Mouse (Mus musculus) hindbrain, embryonic 15.5 days (tissue): ENCODE measurements at regions not wholly inside any gene's neighbourhood (a gene's known extent, or its start where the extent isn't known, plus 50 kb on each side); places are given as distances from the start of the nearest gene placed in this dataset.
A peak's percentile ranks its signal among the peaks of the same experiment; 100 is the strongest.

Source experiments
- ATAC-seq: fragments of 200-750 bp; cut with Nextera tagmentation; 2 replicates; pipeline ENCODE4 v1.8.0; 2017; ENCODE audit warnings: low read depth, moderate number of reproducible peaks, moderate TSS enrichment; ENCODE audit not compliant: low FRiP score
- H3K27ac ChIP-seq: fragments of 300-500 bp; sonication (generic); replicated peaks from 2 replicates; pipeline ENCODE4 v1.5.1; 2015; ENCODE audit warnings: mild to moderate bottlenecking, inconsistent platforms
- H3K27me3 ChIP-seq: fragments of 300-500 bp; sonication (generic); 2 replicates; pipeline ENCODE4 v1.6.1; 2015; ENCODE audit warnings: control low read depth, inconsistent platforms
- H3K36me3 ChIP-seq: fragments of 300-500 bp; sonication (generic); 2 replicates; pipeline ENCODE4 v1.6.1; 2015; ENCODE audit warnings: control low read depth, inconsistent platforms
- H3K4me1 ChIP-seq: fragments of 300-500 bp; sonication (generic); replicated peaks from 2 replicates; pipeline ENCODE4 v1.6.1; 2015; ENCODE audit warnings: control low read depth, inconsistent platforms
- H3K4me2 ChIP-seq: fragments of 300-500 bp; sonication (generic); 2 replicates; pipeline ENCODE4 v1.6.1; 2015; ENCODE audit warnings: moderate library complexity, mild to moderate bottlenecking, inconsistent platforms
- H3K4me3 ChIP-seq: fragments of 300-500 bp; sonication (generic); 2 replicates; pipeline ENCODE4 v1.5.1; 2015; ENCODE audit warnings: mild to moderate bottlenecking, inconsistent platforms
- H3K9ac ChIP-seq: fragments of 300-500 bp; sonication (generic); 2 replicates; pipeline ENCODE4 v1.6.1; 2015; ENCODE audit warnings: inconsistent platforms
- H3K9me3 ChIP-seq: fragments of 300-500 bp; sonication (generic); 2 replicates; pipeline ENCODE4 v1.6.1; 2016; ENCODE audit warnings: control low read depth, inconsistent platforms
- WGBS: fragments of 180-500 bp; shearing (Covaris S2); methylation state at CpG from one replicate; pipeline ENCODE4 v1.1.7; 2015; 5-methylcytosine and 5-hydroxymethylcytosine counted together

DNA sequence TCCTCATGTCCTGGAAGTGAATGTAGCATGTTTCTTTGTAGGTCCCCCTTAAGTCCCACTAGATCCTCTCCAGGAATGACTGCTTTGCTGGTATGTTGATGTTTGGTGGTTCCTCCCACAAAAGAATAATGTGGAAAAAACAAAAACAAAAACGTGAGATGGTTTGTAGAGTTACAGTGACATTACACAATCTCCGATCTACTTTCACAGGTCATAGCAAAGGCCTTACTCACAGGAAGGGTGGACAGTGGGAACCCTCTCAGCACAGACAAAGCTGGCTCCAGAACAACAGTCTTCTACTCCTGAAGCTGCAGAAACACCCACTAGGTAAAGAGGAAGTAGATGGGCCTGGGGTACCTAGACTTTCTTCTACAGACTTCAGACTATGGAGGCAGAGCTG lies 122.2 kb downstream of the Cog6 start:
- 85% methylated on average over 2 of the region's 2 CpGs for WGBS
- H3K4me3 ChIP-seq: no peak overlapping the region
- no peak overlapping the region for H3K27ac ChIP-seq
- H3K4me2 ChIP-seq: no peak overlapping the region
- ATAC-seq: no peak
- no peaks in the 10 kb centered on the region for H3K27me3 ChIP-seq
- H3K9ac ChIP-seq: no peak overlapping the region
- H3K4me1 ChIP-seq: no peaks in the 10 kb centered on the region
- H3K36me3 ChIP-seq: no peaks in the 10 kb centered on the region
- H3K9me3 ChIP-seq: no peaks in the 10 kb centered on the region

DNA sequence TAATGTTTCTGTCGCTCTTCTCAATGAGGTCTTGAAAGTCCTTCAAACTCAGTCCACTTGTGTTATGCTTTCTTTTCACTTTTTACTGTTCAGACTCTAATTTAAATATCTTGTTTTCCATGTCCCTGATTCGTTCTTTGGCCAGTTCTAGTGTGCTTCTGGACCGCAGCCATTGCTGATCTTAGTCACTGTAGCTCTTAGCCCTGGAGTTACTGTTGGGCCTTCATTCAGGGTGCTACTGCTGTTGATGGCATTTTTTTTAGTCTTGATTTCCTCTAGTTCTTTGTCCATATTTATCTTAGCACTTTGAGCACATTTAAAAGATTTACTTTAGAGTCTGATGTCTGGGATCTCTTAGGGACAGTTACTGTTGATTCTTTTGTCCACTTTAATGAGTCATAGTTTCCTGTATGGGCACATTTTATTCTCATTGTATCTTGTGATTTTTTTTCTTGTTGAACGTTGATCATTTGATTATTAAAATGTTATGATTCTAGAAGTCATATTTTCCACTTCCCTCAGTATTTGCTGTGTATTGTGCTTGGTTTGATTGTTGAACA lies 127.8 kb downstream of the Cog6 start:
- Histone ChIP-seq H3K4me1 (no peaks in the 10 kb centered on the region), H3K27me3 (no peaks in the 10 kb centered on the region), H3K27ac (no peak overlapping the region), H3K4me3 (no peak overlapping the region), H3K36me3 (no peaks in the 10 kb centered on the region), H3K9ac (no peak overlapping the region), H3K9me3 (no peaks in the 10 kb centered on the region), H3K4me2 (no peak overlapping the region)
- no peak for ATAC-seq
- WGBS: 81% methylated on average over 4 of the region's 4 CpGs

DNA sequence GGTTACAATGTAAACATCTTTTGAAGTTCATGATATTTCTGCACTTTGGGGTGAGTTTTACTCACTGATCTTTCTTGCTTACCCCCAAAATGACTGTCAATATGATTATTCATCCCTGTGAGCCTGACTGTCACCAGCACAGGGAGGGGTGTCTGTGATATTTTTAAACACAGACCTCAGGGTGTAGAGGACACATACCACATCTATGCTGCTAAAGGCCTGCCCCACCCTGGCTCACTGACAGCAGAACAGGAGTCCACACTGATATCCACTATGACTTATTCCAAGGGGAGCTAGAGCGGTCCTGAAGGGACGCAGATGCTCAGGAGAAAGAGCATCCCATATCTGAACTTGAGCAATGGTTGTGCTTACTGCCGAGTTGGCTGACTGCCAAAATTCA lies 135.1 kb downstream of the Cog6 start:
- H3K9me3 ChIP-seq: no peaks in the 10 kb centered on the region
- 97% methylated on average over 3 of the region's 3 CpGs for WGBS
- no peak for ATAC-seq
- no peaks in the 10 kb centered on the region for H3K27me3 ChIP-seq
- no peaks in the 10 kb centered on the region for H3K36me3 ChIP-seq
- no peak overlapping the region for H3K4me3 ChIP-seq
- H3K9ac ChIP-seq: no peak overlapping the region
- no peaks in the 10 kb centered on the region for H3K4me1 ChIP-seq
- no peak overlapping the region for H3K4me2 ChIP-seq
- no peak overlapping the region for H3K27ac ChIP-seq

DNA sequence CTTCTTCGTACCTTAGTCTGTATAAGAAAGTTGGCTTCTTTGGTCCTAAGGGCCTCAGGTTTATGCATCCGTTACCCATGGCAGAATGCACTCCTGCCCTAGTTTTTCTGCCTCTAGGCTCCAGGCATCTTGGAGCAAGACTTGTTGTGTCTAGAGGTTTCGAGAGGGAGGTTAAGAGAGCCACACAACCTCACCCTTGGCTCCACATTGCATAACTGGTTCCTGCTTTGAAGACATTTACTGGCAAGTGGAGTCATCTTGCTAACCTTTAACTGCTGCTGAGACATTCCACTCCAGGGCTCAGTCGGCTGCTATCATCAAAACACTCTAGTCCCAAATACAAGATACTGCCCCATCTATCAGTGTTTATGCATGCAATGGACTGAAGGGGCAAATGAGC lies 135.9 kb downstream of the Cog6 start:
- no peak overlapping the region for H3K4me3 ChIP-seq
- no peak overlapping the region for H3K27ac ChIP-seq
- WGBS: 89% methylated on average over 4 of the region's 4 CpGs
- no peaks in the 10 kb centered on the region for H3K27me3 ChIP-seq
- no peaks in the 10 kb centered on the region for H3K4me1 ChIP-seq
- H3K36me3 ChIP-seq: no peaks in the 10 kb centered on the region
- H3K9ac ChIP-seq: no peak overlapping the region
- H3K9me3 ChIP-seq: no peaks in the 10 kb centered on the region
- ATAC-seq: no peak
- H3K4me2 ChIP-seq: no peak overlapping the region

DNA sequence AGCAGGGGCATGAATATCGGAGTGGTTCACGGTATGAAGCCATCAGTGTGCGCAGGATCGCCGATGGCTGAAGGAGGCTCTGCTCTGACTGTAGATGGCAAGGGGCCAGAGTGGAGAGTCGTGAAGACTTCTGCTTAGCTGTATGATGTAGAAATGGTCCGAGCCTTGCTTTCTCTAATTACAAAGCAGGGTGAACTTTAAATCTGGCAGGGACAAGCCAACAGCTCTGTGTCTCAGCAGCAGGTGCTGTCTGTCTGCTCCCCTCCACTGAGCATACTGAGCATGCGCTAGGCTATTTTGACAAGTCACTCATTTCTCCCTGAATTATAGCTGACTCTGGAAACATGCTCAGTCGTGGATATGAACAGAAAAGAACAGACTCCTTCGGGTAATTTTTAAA lies 137.3 kb downstream of the Cog6 start:
- no peak overlapping the region for H3K27ac ChIP-seq
- H3K27me3 ChIP-seq: no peaks in the 10 kb centered on the region
- WGBS: 65% methylated on average over 10 of the region's 10 CpGs
- ATAC-seq: no peak
- H3K9ac ChIP-seq: no peak overlapping the region
- H3K4me2 ChIP-seq: peak overlapping the region; percentile 26; the same call in 1 of the 2 replicates
- H3K4me3 ChIP-seq: no peak overlapping the region
- H3K4me1 ChIP-seq: no peaks in the 10 kb centered on the region
- H3K9me3 ChIP-seq: no peaks in the 10 kb centered on the region
- no peaks in the 10 kb centered on the region for H3K36me3 ChIP-seq

DNA sequence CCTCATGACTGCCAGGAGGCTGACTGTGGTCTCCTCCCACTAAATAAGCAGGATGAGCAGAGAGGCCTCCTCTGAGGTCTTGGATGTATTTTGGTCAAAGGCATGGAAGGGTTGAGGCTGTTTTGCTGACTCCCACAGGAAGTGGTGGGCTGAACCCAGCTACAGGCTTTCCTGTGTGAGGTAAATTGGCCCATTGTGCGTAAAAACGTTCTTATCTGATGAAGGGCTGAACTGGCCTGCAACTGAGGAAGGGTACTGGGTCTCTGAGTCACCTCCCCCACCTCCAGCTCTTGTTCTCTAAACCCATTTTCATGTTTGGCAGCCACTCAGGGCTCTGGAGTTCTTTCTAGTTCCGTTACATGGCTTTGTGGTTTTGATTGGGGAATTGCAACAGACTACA lies 138.7 kb downstream of the Cog6 start:
- no peak for ATAC-seq
- no peaks in the 10 kb centered on the region for H3K27me3 ChIP-seq
- H3K27ac ChIP-seq: no peak overlapping the region
- H3K9ac ChIP-seq: no peak overlapping the region
- H3K36me3 ChIP-seq: no peaks in the 10 kb centered on the region
- no peaks in the 10 kb centered on the region for H3K9me3 ChIP-seq
- H3K4me3 ChIP-seq: no peak overlapping the region
- H3K4me1 ChIP-seq: no peaks in the 10 kb centered on the region
- WGBS: 75% methylated on average over 3 of the region's 3 CpGs
- H3K4me2 ChIP-seq: no peak overlapping the region

DNA sequence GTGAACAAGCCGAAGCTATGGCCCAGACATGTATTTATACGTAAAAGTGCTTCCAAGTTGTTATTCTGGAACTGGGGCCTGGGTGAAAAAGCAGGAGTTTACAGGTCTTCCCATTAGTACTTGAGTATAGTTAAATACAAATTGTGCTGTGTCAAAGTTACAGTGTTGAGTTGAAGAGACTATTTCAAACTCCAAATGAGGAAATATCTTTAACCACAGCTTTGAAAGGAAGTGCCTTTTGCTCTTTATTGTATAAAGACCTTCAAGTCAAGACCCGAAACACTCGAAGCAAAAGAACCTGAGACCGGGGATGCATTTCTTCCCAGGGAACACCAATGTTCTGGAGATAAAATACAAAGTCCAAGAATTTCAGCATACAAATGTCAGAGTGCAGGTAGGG lies 144.8 kb downstream of the Cog6 start:
- ATAC-seq: no peak
- Histone ChIP-seq H3K27me3 (no peaks in the 10 kb centered on the region), H3K9ac (no peak overlapping the region), H3K9me3 (no peaks in the 10 kb centered on the region), H3K4me2 (no peak overlapping the region), H3K4me1 (no peaks in the 10 kb centered on the region), H3K4me3 (no peak overlapping the region), H3K27ac (no peak overlapping the region), H3K36me3 (no peaks in the 10 kb centered on the region)
- 84% methylated on average over 5 of the region's 5 CpGs for WGBS

DNA sequence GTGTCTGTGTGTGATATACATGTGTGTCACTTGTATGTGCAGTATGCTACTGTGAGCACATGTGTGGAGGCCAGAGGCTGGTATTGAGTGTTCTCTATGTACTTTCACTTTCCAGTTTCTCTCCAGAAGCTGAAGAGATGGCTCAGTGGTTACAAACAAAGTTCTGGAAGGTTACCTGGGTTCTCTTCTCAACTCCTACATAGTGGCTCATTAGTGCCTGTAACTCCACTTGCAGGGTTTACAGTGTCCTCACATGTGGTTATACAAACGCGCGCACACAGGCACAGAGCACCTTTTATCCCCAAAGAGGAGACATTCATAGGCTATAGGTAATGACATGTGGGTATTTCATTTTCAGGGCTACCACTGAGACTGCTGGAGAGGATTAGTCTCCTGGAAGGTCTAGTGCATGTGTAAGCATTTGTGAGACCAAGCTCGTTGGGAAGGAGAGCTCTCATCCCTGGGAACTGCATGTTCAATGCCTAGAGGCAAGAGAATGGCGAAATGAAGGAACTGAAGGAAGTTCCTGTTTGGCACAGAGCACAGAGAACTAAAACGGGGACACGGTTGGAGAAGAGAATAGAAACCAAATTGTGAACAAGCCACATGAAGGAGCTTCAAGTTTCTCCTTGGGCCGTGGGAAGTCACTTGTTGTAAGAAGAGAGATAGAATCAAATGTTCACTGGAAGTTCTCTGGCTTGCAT lies 153.7 kb downstream of the Cog6 start:
- ATAC-seq: no peak
- no peak overlapping the region for H3K4me3 ChIP-seq
- 90% methylated on average over 8 of the region's 8 CpGs for WGBS

DNA sequence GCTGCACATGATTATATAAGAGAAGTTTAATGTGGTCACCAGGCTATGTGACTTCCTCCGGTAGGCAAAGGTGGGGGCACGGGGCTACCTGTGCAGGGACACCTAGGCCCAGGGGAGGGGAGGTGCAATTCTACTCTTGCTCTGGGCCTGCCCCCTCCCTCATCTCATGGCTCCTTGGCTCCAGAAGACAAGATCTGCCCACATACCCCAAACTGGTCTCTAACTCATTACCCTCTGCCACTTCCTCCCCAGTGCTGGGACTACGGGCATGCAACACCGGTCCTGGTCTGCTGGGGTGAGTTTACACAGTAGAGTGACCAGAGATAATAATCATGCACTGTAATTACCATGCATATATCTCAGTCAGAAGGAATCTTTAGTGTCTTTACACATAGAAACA lies 155.0 kb downstream of the Cog6 start:
- 88% methylated on average over 4 of the region's 4 CpGs for WGBS

More for the DNA sequence above, 153.7 kb downstream of the Cog6 start:
- Histone ChIP-seq H3K27ac (no peak overlapping the region), H3K36me3 (no peaks in the 10 kb centered on the region), H3K4me1 (no peaks in the 10 kb centered on the region), H3K27me3 (no peaks in the 10 kb centered on the region), H3K9ac (no peak overlapping the region), H3K4me2 (no peak overlapping the region), H3K9me3 (no peaks in the 10 kb centered on the region)

DNA sequence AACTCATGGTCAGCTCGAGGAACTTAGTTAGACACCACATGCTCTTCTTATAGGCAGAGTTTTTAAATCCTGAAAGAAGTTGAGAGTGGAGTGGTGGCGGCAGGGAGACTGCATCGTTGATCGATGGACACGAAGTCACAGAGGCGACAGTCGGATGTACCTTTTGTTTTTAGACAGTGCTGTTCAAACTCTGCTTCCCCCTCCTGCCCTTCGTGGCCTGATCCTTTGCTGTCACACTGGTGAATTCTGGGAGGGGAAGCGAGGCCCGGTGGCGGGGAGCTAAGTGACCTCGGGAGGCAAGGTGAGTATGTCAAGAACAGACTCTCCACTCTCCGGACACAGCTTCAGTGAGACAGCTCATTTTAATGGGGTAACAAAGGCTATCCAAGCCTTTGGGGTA lies 155.5 kb downstream of the Cog6 start:
- Histone ChIP-seq H3K4me3 (no peak overlapping the region), H3K9ac (no peak overlapping the region), H3K9me3 (no peaks in the 10 kb centered on the region), H3K4me2 (no peak overlapping the region), H3K4me1 (no peaks in the 10 kb centered on the region), H3K27me3 (no peaks in the 10 kb centered on the region), H3K36me3 (no peaks in the 10 kb centered on the region), H3K27ac (no peak overlapping the region)
- WGBS: 78% methylated on average over 13 of the region's 13 CpGs
- ATAC-seq: no peak

More for the DNA sequence above, 155.0 kb downstream of the Cog6 start:
- ATAC-seq: no peak
- no peaks in the 10 kb centered on the region for H3K4me1 ChIP-seq
- no peak overlapping the region for H3K4me3 ChIP-seq
- H3K36me3 ChIP-seq: no peaks in the 10 kb centered on the region
- H3K27me3 ChIP-seq: no peaks in the 10 kb centered on the region
- H3K27ac ChIP-seq: no peak overlapping the region
- no peak overlapping the region for H3K9ac ChIP-seq
- no peaks in the 10 kb centered on the region for H3K9me3 ChIP-seq
- no peak overlapping the region for H3K4me2 ChIP-seq

DNA sequence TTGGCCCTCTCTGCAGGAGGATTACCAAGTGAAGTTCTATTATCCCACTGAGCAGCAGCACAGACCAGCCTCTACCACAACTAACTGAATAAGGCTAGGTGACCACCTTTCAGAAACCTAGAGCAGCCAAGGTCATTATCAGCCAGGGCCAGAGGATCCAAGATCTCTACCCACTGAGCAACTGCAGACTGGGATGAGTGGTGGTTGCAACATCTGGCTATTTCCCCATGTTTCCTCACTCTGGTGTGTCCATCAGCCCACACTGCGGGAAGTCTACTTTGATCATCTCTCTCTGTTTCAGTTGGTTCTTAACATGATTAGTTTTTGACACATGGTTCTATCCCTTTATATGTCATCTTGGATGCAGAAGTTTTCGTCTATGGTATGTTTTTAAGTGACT lies 157.2 kb downstream of the Cog6 start:
- ATAC-seq: no peak

DNA sequence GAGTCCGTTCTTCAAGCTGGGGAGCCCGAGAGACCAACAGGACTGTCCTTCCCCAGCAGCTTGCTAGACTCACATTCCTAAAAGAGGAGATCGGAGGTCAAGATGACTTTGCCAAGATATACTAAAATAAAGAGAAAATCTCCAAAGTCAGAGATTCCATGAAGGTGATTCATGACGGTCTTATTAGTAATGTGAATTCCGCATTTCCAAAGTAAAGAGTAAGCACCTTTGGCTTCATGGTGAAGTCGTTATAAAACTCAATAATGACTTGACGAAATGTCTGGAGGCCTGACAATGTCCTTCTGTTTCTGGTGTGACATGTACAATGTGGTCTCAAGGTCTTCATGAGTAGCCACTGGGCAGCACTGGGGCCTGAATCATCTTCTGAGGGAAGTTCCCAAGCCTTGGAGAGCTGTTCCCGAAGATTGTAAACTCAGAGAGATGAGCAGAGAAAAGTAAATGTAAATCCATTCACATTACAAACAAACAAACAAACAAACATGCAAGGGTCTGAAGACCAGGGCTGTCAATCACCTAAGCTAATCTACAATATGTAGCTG lies 157.7 kb downstream of the Cog6 start:
- H3K9me3 ChIP-seq: no peaks in the 10 kb centered on the region
- 92% methylated on average over 8 of the region's 8 CpGs for WGBS

More for the DNA sequence above, 157.2 kb downstream of the Cog6 start:
- Histone ChIP-seq H3K4me1 (no peaks in the 10 kb centered on the region), H3K9me3 (no peaks in the 10 kb centered on the region), H3K9ac (no peak overlapping the region), H3K36me3 (no peaks in the 10 kb centered on the region), H3K27me3 (no peaks in the 10 kb centered on the region), H3K4me3 (no peak overlapping the region), H3K4me2 (no peak overlapping the region), H3K27ac (no peak overlapping the region)
- WGBS: 78% methylated on average over 2 of the region's 2 CpGs

More for the DNA sequence above, 157.7 kb downstream of the Cog6 start:
- no peak overlapping the region for H3K9ac ChIP-seq
- no peak overlapping the region for H3K4me3 ChIP-seq
- no peak overlapping the region for H3K4me2 ChIP-seq
- H3K4me1 ChIP-seq: no peaks in the 10 kb centered on the region
- H3K36me3 ChIP-seq: no peaks in the 10 kb centered on the region
- no peak overlapping the region for H3K27ac ChIP-seq
- no peaks in the 10 kb centered on the region for H3K27me3 ChIP-seq
- ATAC-seq: no peak
